Mouse (Mus musculus) hindbrain, postnatal 0 days (tissue): ENCODE data around the gene Prdm13. TPM values are rescaled to one million over a fixed set of nuclear protein-coding genes. Genes with fewer than 3 reads are reported as not detected.

ENCODE experiments used
- ATAC-seq: fragments of 200-750 bp; cut with Nextera tagmentation; 2 replicates; pipeline ENCODE4 v1.8.0; 2017; ENCODE audit warnings: mild to moderate bottlenecking, moderate TSS enrichment, moderate library complexity
- DNase-seq: peaks from one replicate; pipeline ENCODE4 v3.0.0-alpha.2; 2015; ENCODE audit warnings: low spot score
- H3K27ac ChIP-seq: fragments of 300-500 bp; sonication (generic); 2 replicates; pipeline ENCODE4 v1.5.1; 2014; ENCODE audit warnings: mild to moderate bottlenecking
- H3K27me3 ChIP-seq: fragments of 300-500 bp; sonication (generic); 2 replicates; pipeline ENCODE4 v1.6.1; 2014; ENCODE audit warnings: low read length, mixed read lengths; ENCODE audit not compliant: insufficient read depth
- H3K36me3 ChIP-seq: fragments of 300-500 bp; sonication (generic); 2 replicates; pipeline ENCODE4 v1.6.1; 2014; ENCODE audit warnings: low read length, mixed read lengths; ENCODE audit not compliant: insufficient read depth
- H3K4me1 ChIP-seq: fragments of 300-500 bp; sonication (generic); 2 replicates; pipeline ENCODE4 v1.6.1; 2014; ENCODE audit warnings: antibody characterized with exemption, low read length, mixed read lengths; ENCODE audit not compliant: insufficient read depth
- H3K4me2 ChIP-seq: fragments of 300-500 bp; sonication (generic); 2 replicates; pipeline ENCODE4 v1.6.1; 2014; ENCODE audit warnings: low read depth, mild to moderate bottlenecking, low read length, moderate library complexity, mixed read lengths
- H3K4me3 ChIP-seq: fragments of 300-500 bp; sonication (generic); 2 replicates; pipeline ENCODE4 v1.5.1; 2014; ENCODE audit warnings: low read length
- H3K9ac ChIP-seq: fragments of 300-500 bp; sonication (generic); replicated peaks from 2 replicates; pipeline ENCODE4 v1.6.1; 2014; ENCODE audit warnings: mild to moderate bottlenecking, low read length, moderate library complexity, mixed read lengths
- H3K9me3 ChIP-seq: fragments of 300-500 bp; sonication (generic); 2 replicates; pipeline ENCODE4 v1.6.1; 2016; ENCODE audit warnings: low read length, mixed read lengths
- CTCF ChIP-seq: IDR thresholded peaks from 2 replicates; pipeline ENCODE4 v1.5.1; 2016; ENCODE audit warnings: antibody characterized with exemption, control low read depth, low read depth
- WGBS: fragments of 180-500 bp; shearing (Covaris S2); extraction: QIAGEN DNeasy Blood & Tissue Kit; methylation state at CpG from one replicate; pipeline ENCODE4 v1.1.7; 2014; 5-methylcytosine and 5-hydroxymethylcytosine counted together
- polyA plus RNA-seq: library from polyadenylated mRNA; unstranded; fragments of >200 nt; fragmentation: Nextera tagmentation; extraction: Ambion mirVana; gene quantifications from 2 replicates; pipeline ENCODE4 v1.2.1, GENCODE M21; 2015
- total RNA-seq: library from RNA; depleted of rRNA; stranded (reverse); fragments of >200 nt; gene quantifications from 2 replicates; pipeline ENCODE4 v1.2.3, GENCODE M21; 2014

Gene Prdm13
- total and polyA plus RNA-seq, 2 experiments from 2014 or later = 1.5 to 14.5 TPM

DNA sequence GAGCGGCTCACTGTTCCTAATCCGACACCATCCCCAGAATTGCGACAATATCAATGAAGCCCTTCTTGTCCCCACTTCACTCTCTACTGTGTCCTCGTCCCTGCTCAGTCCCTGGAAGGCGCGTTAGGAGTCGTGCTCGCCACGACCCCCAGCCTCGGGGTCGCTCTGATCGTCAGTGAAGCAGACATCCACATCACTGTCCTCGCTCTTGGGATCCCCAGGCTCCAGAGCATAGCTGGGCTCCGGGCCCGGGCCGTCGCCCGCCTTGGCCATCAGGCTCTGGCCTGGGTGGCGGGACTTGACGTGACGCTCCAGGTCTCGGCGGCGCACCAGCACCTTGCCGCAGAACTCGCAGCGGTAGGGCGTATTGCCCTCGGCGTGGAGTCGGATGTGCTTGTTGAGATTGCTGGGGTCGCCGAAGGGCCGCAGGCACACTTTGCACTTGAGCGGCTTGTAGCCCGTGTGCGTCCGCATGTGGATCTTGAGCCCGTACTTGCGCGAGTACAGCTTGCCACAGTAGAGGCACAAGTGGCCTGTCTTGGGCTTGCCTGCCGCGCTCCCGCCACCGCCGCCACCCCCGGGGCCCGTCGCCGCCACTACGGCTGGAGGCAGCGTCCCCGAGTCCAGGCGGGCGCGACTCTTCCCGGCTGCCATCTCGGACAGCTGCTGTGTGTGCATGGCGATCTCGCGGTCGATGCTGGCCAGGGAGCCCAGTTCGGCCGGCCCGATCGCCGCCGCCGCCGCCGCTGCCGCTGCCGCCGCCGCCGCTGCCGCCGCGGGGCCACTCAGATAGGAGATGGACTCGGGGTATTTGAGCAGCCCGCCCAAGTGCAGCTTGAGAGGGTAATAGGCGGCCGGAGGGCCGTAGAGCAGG lies 7.4 kb downstream of the Prdm13 start:
- H3K9me3 ChIP-seq = no peaks in the 10 kb centered on the region
- H3K4me3 ChIP-seq = peak overlapping the region; percentile 31
- ATAC-seq (peak; percentile 33; the same call in 1 of the 2 replicates), DNase-seq (no peak)
- H3K36me3 ChIP-seq = no peaks in the 10 kb centered on the region
- no peaks in the 10 kb centered on the region for H3K4me1 ChIP-seq
- WGBS = 2% methylated on average over 67 of the region's 84 CpGs
- 0 out of 2 replicates have a peak overlapping the region, but pooled peaks have one; percentile 9 for H3K9ac ChIP-seq
- H3K27me3 ChIP-seq = peaks cover 89% of the 10 kb centered on the region
- peak overlapping the region; percentile 49 for H3K4me2 ChIP-seq
- H3K27ac ChIP-seq = no peak overlapping the region
- TF ChIP-seq CTCF = no peak

DNA sequence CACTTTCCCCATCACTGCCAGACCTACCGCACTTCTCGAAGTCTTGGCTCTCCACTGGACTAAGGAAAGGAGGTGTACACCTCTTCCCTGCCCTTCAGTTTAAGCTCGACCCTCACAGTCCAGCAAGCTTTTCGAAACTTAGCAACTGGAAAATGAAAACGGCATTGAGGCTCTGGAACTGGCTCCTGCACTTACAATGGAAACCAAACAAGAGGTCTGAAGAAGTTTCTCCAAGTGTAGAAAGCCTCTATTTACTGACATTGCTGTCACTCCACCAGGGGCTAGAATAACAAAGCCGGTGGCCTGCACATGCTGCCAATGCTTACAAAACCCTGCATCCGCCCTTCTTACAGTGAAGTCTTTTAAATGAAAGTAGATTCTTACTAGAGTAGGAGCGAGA lies 11.1 kb downstream of the Prdm13 start:
- no peak for DNase-seq
- H3K27ac ChIP-seq = no peak overlapping the region
- no peak overlapping the region for H3K4me3 ChIP-seq
- no peaks in the 10 kb centered on the region for H3K4me1 ChIP-seq
- H3K36me3 ChIP-seq = no peaks in the 10 kb centered on the region
- no peak for ATAC-seq
- no peaks in the 10 kb centered on the region for H3K9me3 ChIP-seq
- H3K4me2 ChIP-seq = no peak overlapping the region
- H3K9ac ChIP-seq = no peak overlapping the region
- no peak for TF ChIP-seq CTCF
- WGBS = 12% methylated on average over 8 of the region's 8 CpGs
- H3K27me3 ChIP-seq = peaks cover 71% of the 10 kb centered on the region

DNA sequence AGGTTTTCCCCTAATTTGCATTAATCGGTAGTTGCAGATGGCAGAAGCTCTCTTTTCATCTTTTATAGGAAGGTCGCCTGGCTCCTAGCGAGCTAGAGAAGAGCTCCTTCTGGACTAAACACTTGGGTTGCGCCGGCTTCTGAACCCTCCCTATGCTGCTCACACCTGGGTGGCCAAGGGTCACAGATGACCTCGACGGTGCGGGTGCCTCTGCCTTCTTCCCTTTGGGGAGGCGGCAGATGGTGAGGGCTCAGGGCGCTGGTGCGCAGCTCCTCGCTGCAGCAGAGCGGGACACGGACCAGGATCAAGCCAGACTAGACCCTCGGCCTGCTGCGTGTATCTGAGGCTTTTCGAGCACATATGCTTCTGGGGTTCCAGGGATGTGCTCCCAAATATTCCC lies 11.7 kb downstream of the Prdm13 start:
- no peak for TF ChIP-seq CTCF
- DNase-seq = no peak
- Histone ChIP-seq H3K27ac (no peak overlapping the region), H3K36me3 (no peaks in the 10 kb centered on the region), H3K4me3 (no peak overlapping the region), H3K4me2 (no peak overlapping the region), H3K9me3 (no peaks in the 10 kb centered on the region), H3K4me1 (no peaks in the 10 kb centered on the region), H3K9ac (no peak overlapping the region), H3K27me3 (peaks cover 65% of the 10 kb centered on the region)
- WGBS = 2% methylated on average over 17 of the region's 17 CpGs
- ATAC-seq = no peak

GRCm38 (mm10) chr4:21665961-21666360 lies 19.8 kb downstream of the Prdm13 start:
- WGBS = 21% methylated on average over 5 of the region's 5 CpGs
- TF ChIP-seq CTCF = no peak
- H3K27ac ChIP-seq = no peak overlapping the region
- no peaks in the 10 kb centered on the region for H3K9me3 ChIP-seq
- H3K36me3 ChIP-seq = no peaks in the 10 kb centered on the region
- 0 out of 2 replicates have a peak, but pooled peaks cover 11% of the 10 kb centered on the region for H3K27me3 ChIP-seq
- H3K4me1 ChIP-seq = no peaks in the 10 kb centered on the region
- ATAC-seq (peak; percentile 90), DNase-seq (peak; percentile 83)
- no peak overlapping the region for H3K9ac ChIP-seq
- H3K4me3 ChIP-seq = no peak overlapping the region
- 0 out of 2 replicates have a peak overlapping the region, but pooled peaks have one; percentile 5 for H3K4me2 ChIP-seq

GRCm38 (mm10) chr4:21658184-21658583 lies 27.6 kb downstream of the Prdm13 start:
- Histone ChIP-seq H3K4me1 (no peaks in the 10 kb centered on the region), H3K4me2 (no peak overlapping the region), H3K4me3 (no peak overlapping the region), H3K9me3 (no peaks in the 10 kb centered on the region), H3K27ac (no peak overlapping the region), H3K36me3 (no peaks in the 10 kb centered on the region), H3K9ac (no peak overlapping the region), H3K27me3 (no peaks in the 10 kb centered on the region)
- TF ChIP-seq CTCF = no peak
- WGBS = 53% methylated on average over 3 of the region's 3 CpGs
- no peak for DNase-seq
- no peak for ATAC-seq

- Histone ChIP-seq H3K27me3 (no peaks in the 10 kb centered on the region), H3K27ac (no peak overlapping the region), H3K4me3 (no peak overlapping the region), H3K9ac (no peak overlapping the region), H3K36me3 (no peaks in the 10 kb centered on the region), H3K4me1 (no peaks in the 10 kb centered on the region), H3K9me3 (no peaks in the 10 kb centered on the region), H3K4me2 (no peak overlapping the region)
- DNase-seq (no peak), ATAC-seq (0 out of 2 replicates have a peak, but pooled peaks have one; percentile 24)
- 83% methylated on average over 2 of the region's 2 CpGs for WGBS
- no peak for TF ChIP-seq CTCF
Observed at GRCm38 (mm10) chr4:21629275-21629583, 56.5 kb downstream of the Prdm13 start.
